Mouse (Mus musculus): ENCODE measurements around the gene Prok1. TPM values are rescaled to one million over a fixed set of nuclear protein-coding genes. Genes with fewer than 3 reads are reported as not detected.

Gene Prok1
- polyA plus RNA-seq, 2 experiments = 0.03 TPM; not detected in 1

DNA sequence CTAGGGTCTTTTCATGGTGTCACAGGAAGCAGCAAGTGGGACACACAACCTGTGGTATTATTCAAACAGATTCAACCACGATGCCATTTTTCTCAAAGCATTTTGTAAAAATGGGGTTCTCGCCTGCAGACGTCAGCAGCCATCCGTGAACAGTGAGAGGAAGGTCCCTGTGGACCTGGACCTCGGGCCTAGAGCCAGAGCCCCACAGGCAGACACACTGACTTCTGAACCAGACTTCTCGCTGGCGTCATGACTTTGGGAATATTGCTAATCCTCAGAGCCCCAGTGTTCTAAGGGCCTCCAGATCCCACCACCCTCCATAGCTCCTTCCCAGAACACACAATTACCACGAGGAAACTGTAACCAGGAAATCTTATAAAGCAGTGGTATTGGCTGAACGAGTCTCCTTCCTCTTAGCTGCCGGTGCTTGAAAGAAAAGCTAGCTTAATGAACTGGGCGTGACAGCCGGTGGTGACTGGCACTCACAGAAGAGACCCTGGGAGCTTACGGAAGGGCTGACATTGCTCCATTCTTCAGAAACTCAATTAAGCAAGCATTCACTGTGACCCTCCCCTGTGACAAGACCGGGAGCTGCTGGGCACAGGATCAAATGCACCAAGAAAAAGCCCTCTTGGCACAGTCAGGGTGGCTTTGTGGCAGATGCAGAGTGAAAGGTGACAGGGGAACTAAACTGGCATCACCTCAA is 2.0 kb upstream of the Prok1 start:
- WGBS (ENCODE audit: insufficient replicate concordance) = 40% methylated on average over 14 of the region's 14 CpGs
- no peak for DNase-seq (ENCODE audit: low read depth in 3 of 3, low spot score in 3 of 3)
- ATAC-seq (ENCODE audit: insufficient read depth) = no peak
- no peak overlapping the region for H3K9ac ChIP-seq (replicated peaks)
- H3K9me3 ChIP-seq (ENCODE audit: control insufficient read depth, low read length) = no peaks in the 10 kb centered on the region
- no peaks in the 10 kb centered on the region for H3K27me3 ChIP-seq (ENCODE audit: control insufficient read depth, insufficient read depth, low read length)
- no peaks in the 10 kb centered on the region for H3K36me3 ChIP-seq (replicated peaks; ENCODE audit: control insufficient read depth, insufficient read depth, low read depth)
- no peaks in the 10 kb centered on the region for H3K4me1 ChIP-seq (replicated peaks; ENCODE audit: control insufficient read depth in 2 of 2, insufficient read depth in 2 of 2, low read length in 1 of 2)
- H3K27ac ChIP-seq = no peak overlapping the region
- TF ChIP-seq CTCF (IDR thresholded peaks at IDR 0.05; ENCODE audit: low read depth) (no peak), EP300 (IDR thresholded peaks at IDR 0.05; ENCODE audit: low read depth) (no peak)
- H3K4me2 ChIP-seq (ENCODE audit: low read depth) = no peak overlapping the region
- H3K4me3 ChIP-seq (ENCODE audit: insufficient read depth in 1 of 2, low read depth in 2 of 2, low read length in 2 of 2) = no peak overlapping the region

DNA sequence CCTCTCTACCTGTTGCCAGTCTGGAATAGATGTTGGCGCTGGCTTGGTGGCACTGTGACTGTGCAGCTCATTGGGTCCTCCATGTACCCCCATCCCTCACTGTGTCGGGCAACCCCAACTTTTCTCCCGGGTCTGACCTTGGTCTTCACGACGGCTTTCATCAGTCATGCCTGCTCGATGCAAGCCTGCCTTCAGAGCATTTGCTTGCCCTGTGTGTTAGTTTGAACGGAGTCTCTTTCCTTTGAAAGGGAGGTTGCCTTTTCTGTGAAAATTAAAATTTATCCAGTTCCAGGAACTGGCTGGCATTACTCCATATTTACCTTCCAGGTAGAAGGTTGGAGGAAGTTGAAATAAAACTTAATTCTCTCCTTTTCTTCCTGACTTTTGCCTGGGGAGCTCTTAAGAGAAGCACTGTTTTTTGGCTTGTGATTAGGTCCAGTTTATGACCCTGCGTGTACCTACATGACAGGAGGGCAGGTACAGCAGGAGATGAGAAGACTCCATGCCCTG is 981 bp downstream of the Prok1 start:
- Histone ChIP-seq H3K27me3 (ENCODE audit: control insufficient read depth, insufficient read depth, low read length) (no peaks in the 10 kb centered on the region), H3K4me2 (ENCODE audit: low read depth) (no peak overlapping the region), H3K9ac (replicated peaks) (no peak overlapping the region), H3K4me1 (replicated peaks; ENCODE audit: control insufficient read depth in 2 of 2, insufficient read depth in 2 of 2, low read length in 1 of 2) (no peaks in the 10 kb centered on the region), H3K9me3 (ENCODE audit: control insufficient read depth, low read length) (no peaks in the 10 kb centered on the region), H3K36me3 (replicated peaks; ENCODE audit: control insufficient read depth, insufficient read depth, low read depth) (no peaks in the 10 kb centered on the region), H3K27ac (no peak overlapping the region), H3K4me3 (ENCODE audit: insufficient read depth in 1 of 2, low read depth in 2 of 2, low read length in 2 of 2) (no peak overlapping the region)
- 63% methylated on average over 8 of the region's 8 CpGs for WGBS (ENCODE audit: insufficient replicate concordance)
- no peak for DNase-seq (ENCODE audit: low read depth in 3 of 3, low spot score in 3 of 3)
- ATAC-seq (ENCODE audit: insufficient read depth) = no peak
- TF ChIP-seq CTCF (IDR thresholded peaks at IDR 0.05; ENCODE audit: low read depth) (no peak), EP300 (IDR thresholded peaks at IDR 0.05; ENCODE audit: low read depth) (no peak)

DNA sequence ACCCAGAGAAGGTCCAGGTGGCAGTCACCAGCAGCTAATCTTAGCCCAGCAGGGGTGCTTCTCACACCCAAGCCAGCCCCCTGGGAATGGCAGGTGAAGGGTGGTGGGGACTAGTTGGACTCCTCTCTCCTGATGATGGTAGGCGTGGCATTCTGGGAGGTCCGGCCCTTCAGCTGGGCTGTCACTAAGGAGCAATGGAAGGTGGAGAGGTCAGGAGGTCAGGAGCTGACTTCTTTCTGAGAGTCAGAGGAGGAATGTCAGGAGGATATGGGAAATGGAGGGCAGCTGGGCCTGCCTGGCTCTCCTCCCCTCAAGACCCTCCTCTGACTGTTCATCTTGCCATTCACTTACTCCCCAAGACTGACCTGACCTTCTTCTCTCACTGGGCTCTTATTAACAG is 1.5 kb downstream of the Prok1 start:
- Histone ChIP-seq H3K9me3 (ENCODE audit: control insufficient read depth, low read length) (no peaks in the 10 kb centered on the region), H3K4me3 (ENCODE audit: insufficient read depth in 1 of 2, low read depth in 2 of 2, low read length in 2 of 2) (no peak overlapping the region), H3K36me3 (replicated peaks; ENCODE audit: control insufficient read depth, insufficient read depth, low read depth) (no peaks in the 10 kb centered on the region), H3K4me2 (ENCODE audit: low read depth) (no peak overlapping the region), H3K9ac (replicated peaks) (no peak overlapping the region), H3K4me1 (replicated peaks; ENCODE audit: control insufficient read depth in 2 of 2, insufficient read depth in 2 of 2, low read length in 1 of 2) (no peaks in the 10 kb centered on the region), H3K27me3 (ENCODE audit: control insufficient read depth, insufficient read depth, low read length) (no peaks in the 10 kb centered on the region), H3K27ac (no peak overlapping the region)
- WGBS (ENCODE audit: insufficient replicate concordance) = 43% methylated on average over 2 of the region's 2 CpGs
- DNase-seq (ENCODE audit: low read depth in 3 of 3, low spot score in 3 of 3) (no peak), ATAC-seq (ENCODE audit: insufficient read depth) (no peak)
- TF ChIP-seq EP300 (IDR thresholded peaks at IDR 0.05; ENCODE audit: low read depth) = no peak
- TF ChIP-seq CTCF (IDR thresholded peaks at IDR 0.05; ENCODE audit: low read depth) = no peak

DNA sequence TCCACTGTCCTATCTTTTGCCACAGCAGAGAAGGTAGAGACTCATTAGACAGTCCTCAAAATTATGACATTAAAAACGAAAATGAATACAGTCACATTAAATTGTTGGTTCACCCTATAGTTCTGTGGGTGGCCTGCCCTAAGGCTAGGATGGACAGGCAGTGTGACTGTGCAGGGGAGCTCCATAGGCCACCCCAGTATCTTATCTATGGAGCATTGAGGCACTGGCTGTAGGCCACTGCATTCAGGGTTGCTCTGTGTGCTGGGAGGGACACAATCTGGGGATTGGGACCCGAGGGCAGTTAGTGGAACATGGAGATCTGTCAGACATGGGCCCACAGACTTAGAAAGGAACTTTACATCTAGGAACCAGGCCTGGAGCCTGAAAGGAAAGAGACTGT is 5.6 kb downstream of the Prok1 start:
- ATAC-seq (ENCODE audit: insufficient read depth) = no peak
- Histone ChIP-seq H3K9ac (replicated peaks) (no peak overlapping the region), H3K9me3 (ENCODE audit: control insufficient read depth, low read length) (no peaks in the 10 kb centered on the region), H3K4me3 (ENCODE audit: insufficient read depth in 1 of 2, low read depth in 2 of 2, low read length in 2 of 2) (no peak overlapping the region), H3K4me2 (ENCODE audit: low read depth) (no peak overlapping the region), H3K27me3 (ENCODE audit: control insufficient read depth, insufficient read depth, low read length) (no peaks in the 10 kb centered on the region), H3K36me3 (replicated peaks; ENCODE audit: control insufficient read depth, insufficient read depth, low read depth) (no peaks in the 10 kb centered on the region), H3K27ac (no peak overlapping the region), H3K4me1 (replicated peaks; ENCODE audit: control insufficient read depth in 2 of 2, insufficient read depth in 2 of 2, low read length in 1 of 2) (peaks cover 0 to 2% of the 10 kb centered on the region in 2 experiments; a peak in 1 of 4 replicates)
- WGBS (ENCODE audit: insufficient replicate concordance) = 17% methylated on average over 2 of the region's 2 CpGs
- no peak for DNase-seq (ENCODE audit: low read depth in 3 of 3, low spot score in 3 of 3)
- no peak for TF ChIP-seq CTCF (IDR thresholded peaks at IDR 0.05; ENCODE audit: low read depth)
- TF ChIP-seq EP300 (IDR thresholded peaks at IDR 0.05; ENCODE audit: low read depth) = no peak

DNA sequence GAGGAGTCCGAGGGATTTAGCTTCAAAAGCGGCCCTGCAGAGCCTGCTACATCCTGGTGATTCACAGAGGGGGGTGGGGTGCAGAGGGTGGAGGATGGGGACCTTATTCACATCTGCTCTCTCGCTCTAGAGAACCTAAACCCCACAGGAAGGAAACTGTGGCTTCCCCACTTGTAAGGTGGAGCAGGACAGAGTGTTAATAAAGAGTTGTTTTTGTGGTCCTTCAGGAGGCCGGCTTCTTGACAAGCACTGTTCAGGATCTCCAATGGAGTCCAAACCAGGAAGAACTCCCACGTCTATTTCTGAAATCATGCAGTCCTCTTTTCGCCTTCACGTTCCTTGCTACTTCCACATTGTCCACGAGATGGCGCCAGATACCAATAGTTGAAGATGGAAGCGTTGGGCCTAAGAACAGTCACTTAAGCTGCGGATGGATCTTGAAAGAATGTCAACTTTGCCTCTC is 6.1 kb downstream of the Prok1 start:
- Histone ChIP-seq H3K27me3 (ENCODE audit: control insufficient read depth, insufficient read depth, low read length) (no peaks in the 10 kb centered on the region), H3K4me3 (ENCODE audit: insufficient read depth in 1 of 2, low read depth in 2 of 2, low read length in 2 of 2) (no peak overlapping the region), H3K9me3 (ENCODE audit: control insufficient read depth, low read length) (no peaks in the 10 kb centered on the region), H3K4me1 (replicated peaks; ENCODE audit: control insufficient read depth in 2 of 2, insufficient read depth in 2 of 2, low read length in 1 of 2) (peaks cover 0 to 2% of the 10 kb centered on the region in 2 experiments; a peak in 1 of 4 replicates), H3K4me2 (ENCODE audit: low read depth) (no peak overlapping the region), H3K27ac (no peak overlapping the region), H3K9ac (replicated peaks) (no peak overlapping the region), H3K36me3 (replicated peaks; ENCODE audit: control insufficient read depth, insufficient read depth, low read depth) (no peaks in the 10 kb centered on the region)
- TF ChIP-seq EP300 (IDR thresholded peaks at IDR 0.05; ENCODE audit: low read depth) (no peak), CTCF (IDR thresholded peaks at IDR 0.05; ENCODE audit: low read depth) (peak; percentile 88)
- DNase-seq (ENCODE audit: low read depth in 3 of 3, low spot score in 3 of 3) = peak; percentile 48 to 58 (median 51)
- WGBS (ENCODE audit: insufficient replicate concordance) = 4% methylated on average over 11 of the region's 11 CpGs
- ATAC-seq (ENCODE audit: insufficient read depth) = no peak

Measured in liver, embryonic 14.5 days (tissue).